Mouse (Mus musculus): ENCODE measurements at regions not wholly inside any gene's neighbourhood (a gene's known extent, or its start where the extent isn't known, plus 50 kb on each side); places are given as distances from the start of the nearest gene placed in this dataset.

GRCm38 (mm10) chr1:69746575-69747290 is 59.7 kb upstream of the Ikzf2 start:
- TF ChIP-seq POLR2A (IDR thresholded peaks at IDR 0.05; ENCODE audit: control insufficient read depth, extremely low read depth, insufficient read depth, low read length, poor library complexity): no peak
- no peak for TF ChIP-seq CTCF (IDR thresholded peaks at IDR 0.05; ENCODE audit: borderline replicate concordance, control insufficient read depth, extremely low read depth, insufficient read depth, low read length, poor library complexity)

Measured in thymus, adult 2 months (tissue).